Mouse (Mus musculus): ENCODE data around the gene Gm28036.

- TF ChIP-seq CTCF (conservative IDR thresholded peaks at IDR 0.05; ENCODE audit: insufficient read depth, insufficient read length, low read depth, low read length) = no peak
- TF ChIP-seq POLR2A (IDR thresholded peaks at IDR 0.05; ENCODE audit: low read depth, low read length) = no peak
Measured at GRCm38 (mm10) chr2:156077461-156077860, 49.4 kb downstream of the Gm28036 start.
